Mouse (Mus musculus) intestine, embryonic 16.5 days (tissue): Measurements from ENCODE around the gene Diaph3. TPM values are rescaled to one million over a fixed set of nuclear protein-coding genes. Genes with fewer than 3 reads are reported as not detected.
"Not testable (repeated sequence)": the region's sequence is repeated elsewhere in the genome, so short reads cannot be mapped to it uniquely, and the experiment has no call there.

Experiments used
- ATAC-seq: fragments of 200-750 bp; cut with Nextera tagmentation; 2 replicates; pipeline ENCODE4 v1.8.0; 2017; ENCODE audit warnings: moderate TSS enrichment, moderate library complexity
- H3K27ac ChIP-seq: fragments of 300-500 bp; sonication (generic); 2 replicates; pipeline ENCODE4 v1.5.1; 2014; ENCODE audit warnings: mild to moderate bottlenecking, low read length
- H3K27me3 ChIP-seq: fragments of 300-500 bp; sonication (generic); replicated peaks from 2 replicates; pipeline ENCODE4 v1.6.1; 2014; ENCODE audit warnings: low read length, control low read depth, mixed read lengths; ENCODE audit not compliant: control insufficient read depth, insufficient read depth
- H3K36me3 ChIP-seq: fragments of 300-500 bp; sonication (generic); 2 replicates; pipeline ENCODE4 v1.6.1; 2014; ENCODE audit warnings: low read length, control low read depth; ENCODE audit not compliant: control insufficient read depth, insufficient read depth
- H3K4me1 ChIP-seq: fragments of 300-500 bp; sonication (generic); 2 replicates; pipeline ENCODE4 v1.6.1; 2014; ENCODE audit warnings: low read length, control low read depth, mixed read lengths; ENCODE audit not compliant: control insufficient read depth, insufficient read depth
- H3K4me2 ChIP-seq: fragments of 300-500 bp; sonication (generic); 2 replicates; pipeline ENCODE4 v1.6.1; 2014; ENCODE audit warnings: low read depth, low read length, control low read depth
- H3K4me3 ChIP-seq: fragments of 300-500 bp; sonication (generic); 2 replicates; pipeline ENCODE4 v1.5.1; 2014; ENCODE audit warnings: mild to moderate bottlenecking, low read length
- H3K9ac ChIP-seq: fragments of 300-500 bp; sonication (generic); 2 replicates; pipeline ENCODE4 v1.6.1; 2014; ENCODE audit warnings: low read depth, low read length
- H3K9me3 ChIP-seq: fragments of 300-500 bp; sonication (generic); 2 replicates; pipeline ENCODE4 v1.6.1; 2016; ENCODE audit warnings: low read length, control low read depth; ENCODE audit not compliant: control insufficient read depth
- WGBS: fragments of 180-500 bp; shearing (Covaris S2); extraction: QIAGEN DNeasy Blood & Tissue Kit; methylation state at CpG from one replicate; pipeline ENCODE4 v1.1.7; 2014; 5-methylcytosine and 5-hydroxymethylcytosine counted together
- polyA plus RNA-seq: library from polyadenylated mRNA; unstranded; fragments of >200 nt; fragmentation: Nextera tagmentation; extraction: Ambion mirVana; gene quantifications from 2 replicates; pipeline ENCODE4 v1.2.1, GENCODE M21; 2015

Diaph3 gene
- polyA plus RNA-seq, 1 experiment from 2014 or later: 7.7 TPM

DNA sequence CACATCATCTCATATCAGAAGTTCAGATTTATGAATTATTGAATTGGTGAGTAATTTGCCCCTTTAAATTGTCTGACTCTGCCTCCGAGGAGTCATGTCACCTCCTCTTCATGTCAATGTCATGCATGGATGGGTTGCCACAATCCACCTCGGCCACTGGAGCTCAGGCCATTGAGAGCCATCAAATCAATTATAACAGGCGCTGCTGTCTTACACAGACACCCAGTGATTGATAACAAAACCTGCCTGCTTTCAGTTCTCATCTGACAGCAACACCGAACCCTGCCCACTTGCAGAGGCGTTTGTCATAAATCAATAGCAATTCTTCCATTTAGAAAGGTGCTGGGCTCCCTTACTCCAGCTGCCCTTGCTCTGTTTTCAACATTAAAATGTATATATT lies 402.1 kb downstream of the Diaph3 start:
- Histone ChIP-seq H3K9me3 (no peaks in the 10 kb centered on the region), H3K9ac (no peak overlapping the region), H3K4me1 (no peaks in the 10 kb centered on the region), H3K4me2 (no peak overlapping the region), H3K27ac (no peak overlapping the region), H3K27me3 (no peaks in the 10 kb centered on the region), H3K36me3 (no peaks in the 10 kb centered on the region), H3K4me3 (no peak overlapping the region)
- 60% methylated on average over 5 of the region's 5 CpGs for WGBS
- no peak for ATAC-seq

DNA sequence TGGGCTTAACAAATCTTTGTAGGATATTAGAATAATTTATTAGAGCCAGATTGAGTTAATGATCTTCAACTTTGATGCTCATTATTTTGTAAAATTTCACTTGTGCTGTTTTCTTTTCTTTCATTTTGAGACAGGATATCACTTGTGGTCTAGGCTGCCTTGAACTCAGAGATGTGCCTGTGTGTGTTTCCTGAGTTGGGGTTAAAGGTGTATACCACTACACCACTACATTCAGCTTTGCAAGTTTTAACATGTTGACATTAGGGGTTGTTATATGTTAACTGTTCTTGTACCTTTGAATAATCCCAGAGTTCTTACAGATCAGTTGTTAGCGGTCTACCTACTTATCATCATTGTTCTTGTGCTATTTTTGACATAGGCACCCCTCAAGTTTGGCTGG lies 404.4 kb downstream of the Diaph3 start:
- Histone ChIP-seq H3K9ac (no peak overlapping the region), H3K36me3 (no peaks in the 10 kb centered on the region), H3K4me1 (no peaks in the 10 kb centered on the region), H3K27ac (no peak overlapping the region), H3K9me3 (no peaks in the 10 kb centered on the region), H3K27me3 (no peaks in the 10 kb centered on the region), H3K4me3 (no peak overlapping the region), H3K4me2 (no peak overlapping the region)
- no peak for ATAC-seq
- WGBS: 96% methylated on average over 1 of the region's 1 CpGs

GRCm38 (mm10) chr14:86731300-86731699 lies 409.7 kb downstream of the Diaph3 start:
- no peaks in the 10 kb centered on the region for H3K9me3 ChIP-seq
- ATAC-seq: no peak
- WGBS: 34% methylated on average over 1 of the region's 1 CpGs
- H3K4me3 ChIP-seq: no peak overlapping the region
- H3K9ac ChIP-seq: no peak overlapping the region
- no peaks in the 10 kb centered on the region for H3K4me1 ChIP-seq
- H3K27me3 ChIP-seq: no peaks in the 10 kb centered on the region
- no peaks in the 10 kb centered on the region for H3K36me3 ChIP-seq
- no peak overlapping the region for H3K27ac ChIP-seq
- H3K4me2 ChIP-seq: no peak overlapping the region

DNA sequence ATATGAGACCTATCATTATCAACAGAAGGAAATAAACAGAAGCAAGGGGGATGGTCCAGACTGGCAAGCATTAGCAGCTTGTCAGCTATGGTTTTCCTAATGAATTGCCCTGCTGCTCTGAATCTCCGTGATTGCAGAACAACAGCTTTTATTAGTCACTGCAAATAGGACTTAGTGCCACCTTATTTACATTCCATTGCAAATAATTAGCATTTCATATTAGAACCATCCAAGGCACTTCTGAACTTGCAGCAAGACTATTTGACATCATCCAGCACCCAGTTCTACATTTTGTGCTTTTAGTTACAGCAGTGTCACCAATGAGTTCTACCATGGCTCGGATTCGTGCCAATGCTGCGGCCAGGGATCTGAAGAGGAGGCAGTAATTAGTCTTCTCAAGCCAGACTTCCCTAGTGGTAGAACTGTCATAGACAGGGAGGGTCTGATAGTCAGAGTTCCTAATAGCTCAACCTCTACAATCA lies 411.4 kb downstream of the Diaph3 start:
- no peak for ATAC-seq
- no peaks in the 10 kb centered on the region for H3K9me3 ChIP-seq
- no peak overlapping the region for H3K27ac ChIP-seq
- WGBS: 53% methylated on average over 4 of the region's 4 CpGs
- no peak overlapping the region for H3K4me3 ChIP-seq
- H3K27me3 ChIP-seq: no peaks in the 10 kb centered on the region
- H3K4me2 ChIP-seq: no peak overlapping the region
- H3K4me1 ChIP-seq: no peaks in the 10 kb centered on the region
- H3K9ac ChIP-seq: no peak overlapping the region
- H3K36me3 ChIP-seq: no peaks in the 10 kb centered on the region

- no peaks in the 10 kb centered on the region for H3K9me3 ChIP-seq
- no peak overlapping the region for H3K4me2 ChIP-seq
- H3K27me3 ChIP-seq: no peaks in the 10 kb centered on the region
- H3K4me3 ChIP-seq: no peak overlapping the region
- H3K4me1 ChIP-seq: no peaks in the 10 kb centered on the region
- whole genome bisulfite sequencing: 90% methylated on average over 5 of the region's 5 CpGs
- H3K27ac ChIP-seq: no peak overlapping the region
- H3K9ac ChIP-seq: no peak overlapping the region
- no peaks in the 10 kb centered on the region for H3K36me3 ChIP-seq
- ATAC-seq: no peak
These were observed 413.4 kb downstream of the Diaph3 start for GRCm38 (mm10) chr14:86727538-86728045.

GRCm38 (mm10) chr14:86721768-86722167 lies 419.3 kb downstream of the Diaph3 start:
- no peaks in the 10 kb centered on the region for H3K27me3 ChIP-seq
- no peak overlapping the region for H3K4me2 ChIP-seq
- no peaks in the 10 kb centered on the region for H3K36me3 ChIP-seq
- no peak for ATAC-seq
- H3K27ac ChIP-seq: no peak overlapping the region
- H3K4me3 ChIP-seq: no peak overlapping the region
- no peak overlapping the region for H3K9ac ChIP-seq
- H3K4me1 ChIP-seq: no peaks in the 10 kb centered on the region
- WGBS: 88% methylated on average over 6 of the region's 6 CpGs
- no peaks in the 10 kb centered on the region for H3K9me3 ChIP-seq

DNA sequence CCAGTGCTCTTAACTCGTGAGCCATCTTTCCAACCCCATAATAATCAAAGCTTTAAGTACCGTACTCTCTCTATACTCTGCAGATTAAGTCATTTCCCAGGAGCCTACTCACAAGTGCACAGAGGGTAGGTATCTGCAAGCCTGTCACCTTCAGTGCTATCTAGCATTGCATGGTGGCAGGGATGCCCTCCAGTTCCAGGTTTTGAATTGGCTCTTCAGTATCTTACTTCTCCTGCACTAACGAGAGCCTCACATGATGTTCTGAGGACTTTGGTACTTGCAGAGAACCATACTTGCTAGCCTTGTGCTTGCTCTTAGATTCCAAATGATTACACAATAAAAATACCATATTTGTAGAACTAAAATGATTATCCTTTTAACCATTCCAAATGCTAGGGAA lies 420.0 kb downstream of the Diaph3 start:
- Histone ChIP-seq H3K4me3 (no peak overlapping the region), H3K27me3 (no peaks in the 10 kb centered on the region), H3K4me2 (no peak overlapping the region), H3K36me3 (no peaks in the 10 kb centered on the region), H3K4me1 (no peaks in the 10 kb centered on the region), H3K27ac (no peak overlapping the region), H3K9me3 (no peaks in the 10 kb centered on the region), H3K9ac (no peak overlapping the region)
- 88% methylated on average over 3 of the region's 3 CpGs for WGBS
- no peak for ATAC-seq

DNA sequence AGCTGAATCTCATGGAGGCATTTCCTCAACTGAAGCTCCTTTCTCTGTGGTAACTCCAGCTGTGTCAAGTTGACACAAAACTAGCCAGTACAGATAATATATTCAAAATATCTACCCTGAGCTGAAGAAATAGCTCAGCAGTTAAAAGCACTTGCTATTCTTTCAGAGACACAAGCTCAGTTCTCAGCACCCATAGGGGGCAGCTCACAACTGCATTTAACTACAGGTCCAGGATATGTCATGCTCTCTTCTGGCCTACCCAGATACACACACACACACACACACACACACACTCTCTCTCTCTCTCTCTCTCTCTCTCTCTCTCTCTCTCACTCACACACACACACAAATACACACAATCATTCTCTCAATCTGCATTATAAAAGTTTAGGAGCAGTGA lies 420.6 kb downstream of the Diaph3 start:
- H3K27ac ChIP-seq, H3K4me1 ChIP-seq, H3K4me2 ChIP-seq, H3K4me3 ChIP-seq, H3K27me3 ChIP-seq, H3K36me3 ChIP-seq, H3K9ac ChIP-seq, ATAC-seq, H3K9me3 ChIP-seq: not testable (repeated sequence)

GRCm38 (mm10) chr14:86714088-86714690 lies 426.8 kb downstream of the Diaph3 start:
- H3K9ac ChIP-seq: no peak overlapping the region
- 78% methylated on average over 2 of the region's 2 CpGs for WGBS
- H3K4me1 ChIP-seq: no peaks in the 10 kb centered on the region
- H3K36me3 ChIP-seq: no peaks in the 10 kb centered on the region
- H3K27ac ChIP-seq: no peak overlapping the region
- H3K4me2 ChIP-seq: no peak overlapping the region
- H3K4me3 ChIP-seq: no peak overlapping the region
- no peaks in the 10 kb centered on the region for H3K9me3 ChIP-seq
- no peaks in the 10 kb centered on the region for H3K27me3 ChIP-seq
- no peak for ATAC-seq

GRCm38 (mm10) chr14:86704080-86704479 lies 437.0 kb downstream of the Diaph3 start:
- 61% methylated on average over 3 of the region's 3 CpGs for WGBS
- Histone ChIP-seq H3K4me1 (no peaks in the 10 kb centered on the region), H3K27me3 (no peaks in the 10 kb centered on the region), H3K27ac (no peak overlapping the region), H3K36me3 (no peaks in the 10 kb centered on the region), H3K9me3 (no peaks in the 10 kb centered on the region), H3K9ac (no peak overlapping the region), H3K4me2 (no peak overlapping the region), H3K4me3 (no peak overlapping the region)
- no peak for ATAC-seq
